Mouse (Mus musculus): ENCODE results near the gene Sytl5.

Sytl5 gene

GRCm38 (mm10) chrX:9885322-9885721, at the start of gene Sytl5:
Gene Sytl5 (plus strand): TSS chrX:9885622.
- no peak for DNase-seq (ENCODE audit: low read depth)

GRCm38 (mm10) chrX:9846628-9847027, 38.8 kb upstream of the Sytl5 start, which contains the start of gene Hypm:
Gene Hypm (plus strand): TSS chrX:9846928.
- no peak for DNase-seq (ENCODE audit: low read depth)

GRCm38 (mm10) chrX:9849403-9849802, 36.0 kb upstream of the Sytl5 start, which contains the start of gene H2al3:
Gene H2al3 (plus strand): TSS chrX:9849703.
- DNase-seq (ENCODE audit: low read depth) = no peak

- DNase-seq (ENCODE audit: low read depth) = no peak
These were observed 23.6 kb upstream of the Sytl5 start for GRCm38 (mm10) chrX:9861859-9862258.

GRCm38 (mm10) chrX:9875519-9875918, 9.9 kb upstream of the Sytl5 start:
- DNase-seq (ENCODE audit: low read depth) = no peak

- DNase-seq (ENCODE audit: low read depth) = no peak
These were observed 24.1 kb downstream of the Sytl5 start for GRCm38 (mm10) chrX:9909572-9909971.

- no peak for DNase-seq (ENCODE audit: low read depth)
These were observed 48.4 kb downstream of the Sytl5 start for GRCm38 (mm10) chrX:9933839-9934238.

- DNase-seq (ENCODE audit: low read depth) = no peak
These were observed 98.8 kb downstream of the Sytl5 start for GRCm38 (mm10) chrX:9984094-9984669.

GRCm38 (mm10) chrX:10000718-10001117, 115.3 kb downstream of the Sytl5 start:
- no peak for DNase-seq (ENCODE audit: low read depth)

- no peak for DNase-seq (ENCODE audit: low read depth)
These were observed 120.5 kb downstream of the Sytl5 start for GRCm38 (mm10) chrX:10005946-10006345.

- DNase-seq (ENCODE audit: low read depth) = no peak
These were observed 122.4 kb downstream of the Sytl5 start for GRCm38 (mm10) chrX:10007675-10008270.

GRCm38 (mm10) chrX:10010202-10010601, 124.8 kb downstream of the Sytl5 start:
- no peak for DNase-seq (ENCODE audit: low read depth)

- DNase-seq (ENCODE audit: low read depth) = no peak
These were observed 149.2 kb downstream of the Sytl5 start for GRCm38 (mm10) chrX:10034666-10035065.
